Mouse (Mus musculus) intestine, embryonic 16.5 days (tissue): Measurements from ENCODE around the gene Amfr. TPM values are rescaled to one million over a fixed set of nuclear protein-coding genes. Genes with fewer than 3 reads are reported as not detected.

Experiments used
- ATAC-seq: fragments of 200-750 bp; cut with Nextera tagmentation; 2 replicates; pipeline ENCODE4 v1.8.0; 2017; ENCODE audit warnings: moderate TSS enrichment, moderate library complexity
- H3K27ac ChIP-seq: fragments of 300-500 bp; sonication (generic); 2 replicates; pipeline ENCODE4 v1.5.1; 2014; ENCODE audit warnings: mild to moderate bottlenecking, low read length
- H3K27me3 ChIP-seq: fragments of 300-500 bp; sonication (generic); replicated peaks from 2 replicates; pipeline ENCODE4 v1.6.1; 2014; ENCODE audit warnings: low read length, control low read depth, mixed read lengths; ENCODE audit not compliant: control insufficient read depth, insufficient read depth
- H3K36me3 ChIP-seq: fragments of 300-500 bp; sonication (generic); 2 replicates; pipeline ENCODE4 v1.6.1; 2014; ENCODE audit warnings: low read length, control low read depth; ENCODE audit not compliant: control insufficient read depth, insufficient read depth
- H3K4me1 ChIP-seq: fragments of 300-500 bp; sonication (generic); 2 replicates; pipeline ENCODE4 v1.6.1; 2014; ENCODE audit warnings: low read length, control low read depth, mixed read lengths; ENCODE audit not compliant: control insufficient read depth, insufficient read depth
- H3K4me2 ChIP-seq: fragments of 300-500 bp; sonication (generic); 2 replicates; pipeline ENCODE4 v1.6.1; 2014; ENCODE audit warnings: low read depth, low read length, control low read depth
- H3K4me3 ChIP-seq: fragments of 300-500 bp; sonication (generic); 2 replicates; pipeline ENCODE4 v1.5.1; 2014; ENCODE audit warnings: mild to moderate bottlenecking, low read length
- H3K9ac ChIP-seq: fragments of 300-500 bp; sonication (generic); 2 replicates; pipeline ENCODE4 v1.6.1; 2014; ENCODE audit warnings: low read depth, low read length
- H3K9me3 ChIP-seq: fragments of 300-500 bp; sonication (generic); 2 replicates; pipeline ENCODE4 v1.6.1; 2016; ENCODE audit warnings: low read length, control low read depth; ENCODE audit not compliant: control insufficient read depth
- WGBS: fragments of 180-500 bp; shearing (Covaris S2); extraction: QIAGEN DNeasy Blood & Tissue Kit; methylation state at CpG from one replicate; pipeline ENCODE4 v1.1.7; 2014; 5-methylcytosine and 5-hydroxymethylcytosine counted together
- polyA plus RNA-seq: library from polyadenylated mRNA; unstranded; fragments of >200 nt; fragmentation: Nextera tagmentation; extraction: Ambion mirVana; gene quantifications from 2 replicates; pipeline ENCODE4 v1.2.1, GENCODE M21; 2015

Amfr gene
- polyA plus RNA-seq, 1 experiment from 2014 or later, result 27.8 TPM

DNA sequence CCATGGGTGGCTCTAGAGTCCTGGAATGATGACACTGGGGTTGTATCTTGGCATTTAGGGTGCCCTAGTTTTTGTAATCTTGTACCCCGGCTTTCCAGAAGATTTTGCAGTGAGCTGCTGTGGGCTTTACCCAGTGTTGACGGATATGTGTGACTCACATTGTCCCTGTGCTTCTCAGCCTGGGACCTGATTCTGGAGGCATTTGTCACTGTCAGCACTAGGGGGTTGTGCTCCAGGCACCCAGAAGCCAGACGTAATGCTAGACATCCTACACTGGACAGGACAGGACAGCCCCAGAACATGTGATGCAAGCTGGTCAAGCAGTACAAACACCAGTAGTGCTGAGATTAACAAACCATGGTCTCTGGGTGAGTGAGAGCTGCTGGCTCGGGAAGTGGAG, 66.9 kb downstream of the Amfr start:
- WGBS, result 82% methylated on average over 4 of the region's 4 CpGs
- Histone ChIP-seq H3K4me2 (no peak overlapping the region), H3K4me3 (no peak overlapping the region), H3K27ac (no peak overlapping the region), H3K27me3 (no peaks in the 10 kb centered on the region), H3K9ac (no peak overlapping the region), H3K4me1 (no peaks in the 10 kb centered on the region), H3K36me3 (no peaks in the 10 kb centered on the region), H3K9me3 (no peaks in the 10 kb centered on the region)
- ATAC-seq, result no peak

DNA sequence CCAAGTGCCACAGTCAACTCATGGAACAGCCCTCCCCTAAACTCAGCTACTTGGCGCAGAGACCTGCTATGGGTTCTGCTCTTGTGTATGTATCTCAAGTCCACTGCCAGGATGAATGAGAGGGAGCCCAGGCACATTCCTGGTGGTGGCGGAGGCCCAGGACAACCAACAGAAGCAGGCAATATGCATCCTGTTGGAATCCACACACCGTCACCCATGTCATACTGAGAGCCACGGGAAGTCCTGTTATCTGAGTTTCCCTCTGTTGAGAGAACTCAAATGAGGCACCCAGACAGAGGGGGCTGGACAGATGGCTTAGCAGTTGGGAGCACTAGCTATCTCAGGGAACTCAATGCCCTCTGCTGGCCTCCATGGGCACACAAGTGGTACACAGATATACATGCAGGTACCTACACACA, 71.0 kb downstream of the Amfr start:
- Histone ChIP-seq H3K4me2 (no peak overlapping the region), H3K4me1 (no peaks in the 10 kb centered on the region), H3K4me3 (no peak overlapping the region), H3K27me3 (no peaks in the 10 kb centered on the region), H3K27ac (no peak overlapping the region), H3K9ac (no peak overlapping the region), H3K9me3 (no peaks in the 10 kb centered on the region), H3K36me3 (no peaks in the 10 kb centered on the region)
- ATAC-seq, result no peak
- WGBS, result 72% methylated on average over 4 of the region's 4 CpGs

DNA sequence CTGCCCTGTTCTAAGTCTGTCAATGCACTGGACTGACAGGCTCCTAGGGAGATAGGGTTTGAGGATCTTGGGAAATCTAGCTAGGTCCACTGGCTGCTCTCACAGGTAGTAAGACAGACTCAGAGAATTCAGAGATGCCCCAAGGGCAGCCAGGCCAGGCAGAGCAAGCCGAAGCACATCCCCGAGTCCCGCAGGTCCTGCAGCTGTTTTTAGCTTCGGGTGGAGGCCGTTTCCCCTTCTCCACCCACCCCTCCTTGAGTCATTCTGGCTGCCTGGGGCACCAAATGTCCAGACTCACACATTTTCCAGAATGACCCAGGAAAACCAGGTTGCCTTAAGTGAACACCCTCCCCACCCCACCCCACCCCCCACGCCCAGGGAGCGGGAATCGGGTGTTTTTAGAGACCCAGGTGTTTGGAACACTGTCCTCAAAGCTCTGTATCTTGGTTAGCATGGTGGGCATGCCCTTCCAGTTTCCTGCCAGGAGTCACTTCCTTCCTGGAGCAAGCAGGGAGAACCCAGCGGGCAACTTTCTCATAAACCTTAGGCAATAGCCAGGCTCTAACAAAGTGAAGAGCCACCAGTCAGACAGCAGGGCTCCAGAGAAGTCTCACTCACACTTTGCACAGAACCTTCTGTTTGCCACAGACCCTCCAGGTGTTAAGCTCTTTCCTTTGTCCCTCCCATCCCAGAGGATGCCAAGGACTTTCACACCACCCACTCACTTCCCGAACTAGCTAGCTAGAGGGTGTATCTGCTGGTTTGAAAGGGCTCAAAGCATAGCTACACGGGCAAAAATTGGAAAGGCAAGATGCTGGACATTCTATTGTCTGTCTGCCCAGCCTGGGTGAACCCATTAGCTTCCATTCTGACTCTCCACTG, 71.9 kb downstream of the Amfr start:
- Histone ChIP-seq H3K36me3 (no peaks in the 10 kb centered on the region), H3K4me1 (no peaks in the 10 kb centered on the region), H3K27me3 (no peaks in the 10 kb centered on the region), H3K4me3 (no peak overlapping the region), H3K9me3 (no peaks in the 10 kb centered on the region), H3K4me2 (no peak overlapping the region), H3K9ac (no peak overlapping the region), H3K27ac (no peak overlapping the region)
- WGBS, result 65% methylated on average over 11 of the region's 11 CpGs
- no peak for ATAC-seq

DNA sequence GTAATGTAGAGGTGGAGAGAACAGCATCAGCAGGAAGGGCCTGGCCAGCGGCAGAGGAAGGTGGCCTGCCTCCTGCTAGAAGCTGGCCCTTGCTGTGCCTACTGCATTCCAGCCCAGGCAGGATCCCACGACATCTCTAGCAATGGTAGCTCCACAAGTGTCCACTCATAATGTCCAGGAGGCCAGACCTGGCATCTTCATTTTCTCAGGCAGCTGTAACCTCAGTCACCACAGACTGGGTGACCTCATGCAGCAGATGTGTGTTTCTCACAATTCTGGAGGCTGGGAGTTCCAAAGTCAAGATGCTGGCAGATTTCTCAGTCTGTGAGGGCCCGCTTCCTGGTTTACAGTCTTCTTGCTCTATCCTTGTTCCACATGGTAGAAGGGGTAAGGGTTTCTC, 74.4 kb downstream of the Amfr start:
- Histone ChIP-seq H3K27me3 (no peaks in the 10 kb centered on the region), H3K4me3 (no peak overlapping the region), H3K4me2 (no peak overlapping the region), H3K9ac (no peak overlapping the region), H3K27ac (no peak overlapping the region), H3K9me3 (no peaks in the 10 kb centered on the region), H3K4me1 (no peaks in the 10 kb centered on the region), H3K36me3 (no peaks in the 10 kb centered on the region)
- ATAC-seq, result no peak
- 78% methylated on average over 3 of the region's 3 CpGs for WGBS

DNA sequence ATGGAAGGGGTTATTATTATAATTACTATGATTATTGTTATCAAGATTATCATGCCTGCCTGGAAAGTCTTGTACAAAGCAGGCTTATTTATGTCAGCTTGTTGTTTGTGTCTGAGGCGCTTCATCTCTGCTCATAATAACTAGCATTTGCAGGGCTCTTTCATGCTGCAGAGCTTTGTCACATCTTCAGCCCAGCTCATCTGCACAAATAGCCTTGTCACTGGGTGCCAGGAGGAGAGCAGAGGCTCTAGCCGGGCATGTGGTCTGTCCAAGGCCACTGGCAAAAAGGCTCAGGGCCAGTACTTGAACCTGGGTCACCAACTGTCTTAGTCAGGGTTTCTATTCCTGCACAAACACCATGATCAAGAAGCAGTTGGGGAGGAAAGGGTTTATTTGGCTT, 79.4 kb downstream of the Amfr start:
- Histone ChIP-seq H3K27ac (no peak overlapping the region), H3K9ac (no peak overlapping the region), H3K27me3 (no peaks in the 10 kb centered on the region), H3K4me3 (no peak overlapping the region), H3K4me1 (no peaks in the 10 kb centered on the region), H3K36me3 (no peaks in the 10 kb centered on the region), H3K9me3 (no peaks in the 10 kb centered on the region), H3K4me2 (no peak overlapping the region)
- no peak for ATAC-seq
- 85% methylated on average over 2 of the region's 2 CpGs for WGBS

GRCm38 (mm10) chr8:93932873-93933272, 79.8 kb downstream of the Amfr start:
- Histone ChIP-seq H3K27me3 (no peaks in the 10 kb centered on the region), H3K4me2 (no peak overlapping the region), H3K4me1 (no peaks in the 10 kb centered on the region), H3K36me3 (no peaks in the 10 kb centered on the region), H3K9ac (no peak overlapping the region), H3K4me3 (no peak overlapping the region), H3K9me3 (no peaks in the 10 kb centered on the region), H3K27ac (no peak overlapping the region)
- 21% methylated on average over 6 of the region's 6 CpGs for WGBS
- peak; percentile 81 for ATAC-seq

DNA sequence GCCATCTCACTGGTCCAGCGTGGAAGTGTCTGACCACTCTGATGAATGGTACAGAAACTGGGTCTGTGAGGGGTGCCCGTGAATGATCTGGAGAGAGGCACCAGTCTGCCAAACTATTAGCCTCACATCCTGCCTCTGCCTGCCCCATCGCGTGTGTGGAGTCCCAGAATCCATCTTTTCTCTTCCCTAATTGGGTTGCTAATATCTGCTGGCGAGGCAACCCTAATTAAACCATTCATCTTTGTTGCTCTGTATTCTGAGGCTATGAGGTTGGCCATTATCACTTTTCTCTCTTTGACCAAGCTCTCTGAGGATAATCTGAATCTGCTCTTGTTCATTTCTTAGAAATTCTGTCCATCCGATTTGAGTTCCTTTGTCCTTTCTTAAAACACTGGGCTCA, 81.3 kb downstream of the Amfr start:
- no peak for ATAC-seq
- H3K4me1 ChIP-seq, result no peaks in the 10 kb centered on the region
- no peak overlapping the region for H3K4me2 ChIP-seq
- WGBS, result 80% methylated on average over 6 of the region's 6 CpGs
- no peaks in the 10 kb centered on the region for H3K36me3 ChIP-seq
- H3K27me3 ChIP-seq, result no peaks in the 10 kb centered on the region
- no peak overlapping the region for H3K27ac ChIP-seq
- no peak overlapping the region for H3K4me3 ChIP-seq
- no peaks in the 10 kb centered on the region for H3K9me3 ChIP-seq
- no peak overlapping the region for H3K9ac ChIP-seq

GRCm38 (mm10) chr8:93929233-93929632, 83.4 kb downstream of the Amfr start:
- Histone ChIP-seq H3K27ac (no peak overlapping the region), H3K27me3 (no peaks in the 10 kb centered on the region), H3K4me2 (no peak overlapping the region), H3K9ac (no peak overlapping the region), H3K4me1 (no peaks in the 10 kb centered on the region; the same call in 1 of the 2 replicates), H3K4me3 (no peak overlapping the region), H3K9me3 (no peaks in the 10 kb centered on the region), H3K36me3 (no peaks in the 10 kb centered on the region)
- 66% methylated on average over 4 of the region's 4 CpGs for WGBS
- peak; percentile 75; the same call in 1 of the 2 replicates for ATAC-seq

GRCm38 (mm10) chr8:93925513-93925912, 87.1 kb downstream of the Amfr start:
- Histone ChIP-seq H3K36me3 (no peaks in the 10 kb centered on the region), H3K4me1 (peaks cover 5% of the 10 kb centered on the region; the same call in 1 of the 2 replicates), H3K9me3 (no peaks in the 10 kb centered on the region), H3K4me2 (no peak overlapping the region), H3K4me3 (no peak overlapping the region), H3K27me3 (no peaks in the 10 kb centered on the region), H3K9ac (no peak overlapping the region), H3K27ac (no peak overlapping the region)
- no peak for ATAC-seq
- WGBS, result 52% methylated on average over 3 of the region's 3 CpGs
